Mouse (Mus musculus): Measurements from ENCODE around the gene Tada2a. TPM values are rescaled to one million over a fixed set of nuclear protein-coding genes. Genes with fewer than 3 reads are reported as not detected.

The Tada2a gene
- total and polyA plus RNA-seq, 2 experiments from 2014 or later, result 2.2 to 10.3 TPM

DNA sequence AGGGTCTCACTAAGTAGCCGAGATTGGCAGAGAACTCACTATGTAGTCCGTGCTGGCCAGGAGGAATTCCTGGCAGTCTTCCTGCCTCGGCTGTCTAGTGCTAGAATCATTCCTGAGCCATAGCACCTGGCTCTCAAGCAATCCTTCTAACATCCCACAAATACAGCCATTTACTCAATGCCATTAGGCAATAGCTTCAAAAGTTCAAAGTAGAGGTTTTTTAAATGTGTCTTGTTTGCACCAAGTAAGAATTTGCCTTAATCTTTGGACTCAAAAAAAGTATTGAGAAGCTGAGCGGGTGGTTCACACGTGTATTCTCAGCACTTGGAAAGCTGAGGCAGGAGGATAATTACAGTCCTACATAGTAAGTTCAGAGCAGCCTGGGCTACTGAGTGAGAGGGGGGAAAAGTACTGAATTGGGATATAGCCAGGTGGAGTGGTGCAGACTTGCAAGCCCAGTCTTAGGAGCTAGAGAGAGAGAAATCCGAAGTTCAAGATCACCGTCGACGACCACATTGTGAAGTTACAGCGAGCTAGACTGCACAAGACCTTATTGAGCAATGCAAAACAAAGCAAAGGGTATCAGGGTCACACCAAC, 15.9 kb upstream of the Tada2a start:
- no peak overlapping the region for H3K4me2 ChIP-seq (ENCODE audit: low read depth, low read length)
- TF ChIP-seq EP300 (IDR thresholded peaks at IDR 0.05; ENCODE audit: low read depth), result no peak
- no peak for TF ChIP-seq CTCF (IDR thresholded peaks at IDR 0.05; ENCODE audit: low read depth)
- no peaks in the 10 kb centered on the region for H3K9me3 ChIP-seq (replicated peaks; ENCODE audit: control insufficient read depth, low read length)
- DNase-seq (ENCODE audit: low spot score) (no peak), ATAC-seq (ENCODE audit: insufficient read depth, low read depth) (no peak)
- 67% methylated on average over 10 of the region's 10 CpGs for WGBS
- H3K36me3 ChIP-seq (replicated peaks; ENCODE audit: control insufficient read depth, insufficient read depth, low read length), result no peaks in the 10 kb centered on the region
- H3K9ac ChIP-seq (replicated peaks; ENCODE audit: low read depth, low read length), result no peak overlapping the region
- no peak overlapping the region for H3K4me3 ChIP-seq (ENCODE audit: low read depth, low read length)
- H3K4me1 ChIP-seq (ENCODE audit: control insufficient read depth, insufficient read depth), result no peaks in the 10 kb centered on the region
- H3K27me3 ChIP-seq (ENCODE audit: control insufficient read depth, insufficient read depth, low read length), result no peaks in the 10 kb centered on the region
- no peak overlapping the region for H3K27ac ChIP-seq (ENCODE audit: low read depth)

GRCm38 (mm10) chr11:84141752-84142151, 12.4 kb upstream of the Tada2a start:
- DNase-seq (ENCODE audit: low spot score), result no peak
- H3K27me3 ChIP-seq (ENCODE audit: control insufficient read depth, insufficient read depth, low read length), result no peaks in the 10 kb centered on the region
- H3K9me3 ChIP-seq (replicated peaks; ENCODE audit: control insufficient read depth, low read length), result no peaks in the 10 kb centered on the region
- TF ChIP-seq EP300 (IDR thresholded peaks at IDR 0.05; ENCODE audit: low read depth) (no peak), CTCF (IDR thresholded peaks at IDR 0.05; ENCODE audit: low read depth) (peak; percentile 71)
- WGBS, result 38% methylated on average over 2 of the region's 2 CpGs
- no peak overlapping the region for H3K27ac ChIP-seq (ENCODE audit: low read depth)
- no peak for ATAC-seq (ENCODE audit: insufficient read depth, low read depth)
- H3K4me1 ChIP-seq (ENCODE audit: control insufficient read depth, insufficient read depth), result no peaks in the 10 kb centered on the region
- no peak overlapping the region for H3K9ac ChIP-seq (replicated peaks; ENCODE audit: low read depth, low read length)
- H3K4me2 ChIP-seq (ENCODE audit: low read depth, low read length), result no peak overlapping the region
- H3K4me3 ChIP-seq (ENCODE audit: low read depth, low read length), result no peak overlapping the region
- H3K36me3 ChIP-seq (replicated peaks; ENCODE audit: control insufficient read depth, insufficient read depth, low read length), result no peaks in the 10 kb centered on the region

DNA sequence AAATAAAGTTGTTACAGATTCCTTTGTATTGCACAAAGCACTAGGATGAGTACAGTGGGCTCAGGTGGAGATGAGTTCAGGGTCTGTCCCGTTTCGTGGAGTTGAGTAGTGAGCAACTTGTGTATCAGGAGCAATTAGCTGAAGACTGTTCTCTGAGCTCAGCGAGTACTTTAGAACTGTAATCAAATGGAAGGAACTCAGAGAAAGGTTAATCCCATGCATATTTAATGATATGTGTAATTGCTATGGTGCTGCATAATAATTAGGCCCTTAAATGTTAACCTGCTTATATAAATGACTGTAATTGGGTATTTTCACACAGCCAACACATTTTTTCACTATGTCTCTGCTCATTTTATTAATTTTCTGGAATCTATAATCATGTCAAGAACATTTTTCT, 7.1 kb upstream of the Tada2a start:
- Histone ChIP-seq H3K9me3 (replicated peaks; ENCODE audit: control insufficient read depth, low read length) (no peaks in the 10 kb centered on the region), H3K4me2 (ENCODE audit: low read depth, low read length) (no peak overlapping the region), H3K27me3 (ENCODE audit: control insufficient read depth, insufficient read depth, low read length) (no peaks in the 10 kb centered on the region), H3K27ac (ENCODE audit: low read depth) (no peak overlapping the region), H3K4me1 (ENCODE audit: control insufficient read depth, insufficient read depth) (no peaks in the 10 kb centered on the region), H3K4me3 (ENCODE audit: low read depth, low read length) (no peak overlapping the region), H3K36me3 (replicated peaks; ENCODE audit: control insufficient read depth, insufficient read depth, low read length) (no peaks in the 10 kb centered on the region), H3K9ac (replicated peaks; ENCODE audit: low read depth, low read length) (no peak overlapping the region)
- 87% methylated on average over 3 of the region's 3 CpGs for WGBS
- no peak for TF ChIP-seq EP300 (IDR thresholded peaks at IDR 0.05; ENCODE audit: low read depth)
- DNase-seq (ENCODE audit: low spot score) (no peak), ATAC-seq (ENCODE audit: insufficient read depth, low read depth) (no peak)

DNA sequence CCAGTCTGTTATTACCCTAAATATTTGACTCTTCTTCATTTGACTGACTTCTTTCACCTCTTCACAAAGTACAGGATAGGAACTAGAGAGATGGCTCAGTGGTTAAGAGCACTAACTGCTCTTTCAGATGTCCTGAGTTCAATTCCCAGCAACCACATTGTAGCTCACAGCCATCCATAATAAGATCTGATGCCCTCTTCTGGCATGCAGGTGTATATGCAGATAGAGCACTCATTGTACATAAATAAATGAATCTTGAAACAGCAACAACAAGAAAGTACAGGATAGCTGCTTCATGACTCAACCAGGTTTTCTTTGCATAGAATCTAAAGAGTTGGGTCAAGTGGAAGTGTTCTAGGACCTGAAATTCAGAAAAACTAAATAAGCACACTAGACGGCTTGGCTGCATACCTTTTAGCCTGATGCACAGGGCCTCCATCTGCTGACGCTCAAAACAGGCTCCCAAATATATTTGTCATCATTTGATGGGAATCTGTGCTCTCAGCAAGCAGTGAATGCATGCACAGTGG, 5.0 kb upstream of the Tada2a start:
- no peak for TF ChIP-seq EP300 (IDR thresholded peaks at IDR 0.05; ENCODE audit: low read depth)
- no peak for TF ChIP-seq CTCF (IDR thresholded peaks at IDR 0.05; ENCODE audit: low read depth)
- H3K27me3 ChIP-seq (ENCODE audit: control insufficient read depth, insufficient read depth, low read length), result no peaks in the 10 kb centered on the region
- 86% methylated on average over 2 of the region's 2 CpGs for WGBS
- DNase-seq (ENCODE audit: low spot score) (no peak), ATAC-seq (ENCODE audit: insufficient read depth, low read depth) (no peak)
- no peaks in the 10 kb centered on the region for H3K4me1 ChIP-seq (ENCODE audit: control insufficient read depth, insufficient read depth)
- H3K36me3 ChIP-seq (replicated peaks; ENCODE audit: control insufficient read depth, insufficient read depth, low read length), result no peaks in the 10 kb centered on the region
- H3K9ac ChIP-seq (replicated peaks; ENCODE audit: low read depth, low read length), result no peak overlapping the region
- no peak overlapping the region for H3K27ac ChIP-seq (ENCODE audit: low read depth)
- H3K4me3 ChIP-seq (ENCODE audit: low read depth, low read length), result no peak overlapping the region
- no peaks in the 10 kb centered on the region for H3K9me3 ChIP-seq (replicated peaks; ENCODE audit: control insufficient read depth, low read length)
- H3K4me2 ChIP-seq (ENCODE audit: low read depth, low read length), result no peak overlapping the region

- ATAC-seq (ENCODE audit: insufficient read depth, low read depth) (no peak), DNase-seq (ENCODE audit: low spot score) (no peak)
- no peaks in the 10 kb centered on the region for H3K4me1 ChIP-seq (ENCODE audit: control insufficient read depth, insufficient read depth)
- H3K27ac ChIP-seq (ENCODE audit: low read depth), result no peak overlapping the region
- H3K36me3 ChIP-seq (replicated peaks; ENCODE audit: control insufficient read depth, insufficient read depth, low read length), result peaks cover 23% of the 10 kb centered on the region
- peak overlapping the region; percentile 85 for H3K4me2 ChIP-seq (ENCODE audit: low read depth, low read length)
- no peaks in the 10 kb centered on the region for H3K27me3 ChIP-seq (ENCODE audit: control insufficient read depth, insufficient read depth, low read length)
- 4% methylated on average over 11 of the region's 11 CpGs for WGBS
- H3K9ac ChIP-seq (replicated peaks; ENCODE audit: low read depth, low read length), result peak overlapping the region; percentile 85
- TF ChIP-seq EP300 (IDR thresholded peaks at IDR 0.05; ENCODE audit: low read depth) (no peak), CTCF (IDR thresholded peaks at IDR 0.05; ENCODE audit: low read depth) (no peak)
- no peaks in the 10 kb centered on the region for H3K9me3 ChIP-seq (replicated peaks; ENCODE audit: control insufficient read depth, low read length)
- peak overlapping the region; percentile 98 for H3K4me3 ChIP-seq (ENCODE audit: low read depth, low read length)
Measured at GRCm38 (mm10) chr11:84129799-84130185, 392 bp upstream of the Tada2a start.

- ATAC-seq (ENCODE audit: insufficient read depth, low read depth), result no peak
- WGBS, result 82% methylated on average over 4 of the region's 4 CpGs
- H3K4me2 ChIP-seq (ENCODE audit: low read depth, low read length), result no peak overlapping the region
Measured at GRCm38 (mm10) chr11:84127977-84128376, 1.4 kb downstream of the Tada2a start.

More at GRCm38 (mm10) chr11:84127977-84128376, 1.4 kb downstream of the Tada2a start:
- Histone ChIP-seq H3K9me3 (replicated peaks; ENCODE audit: control insufficient read depth, low read length) (no peaks in the 10 kb centered on the region), H3K27ac (ENCODE audit: low read depth) (no peak overlapping the region), H3K9ac (replicated peaks; ENCODE audit: low read depth, low read length) (no peak overlapping the region), H3K4me1 (ENCODE audit: control insufficient read depth, insufficient read depth) (no peaks in the 10 kb centered on the region), H3K36me3 (replicated peaks; ENCODE audit: control insufficient read depth, insufficient read depth, low read length) (peaks cover 28% of the 10 kb centered on the region), H3K27me3 (ENCODE audit: control insufficient read depth, insufficient read depth, low read length) (no peaks in the 10 kb centered on the region), H3K4me3 (ENCODE audit: low read depth, low read length) (no peak overlapping the region)
- TF ChIP-seq CTCF (IDR thresholded peaks at IDR 0.05; ENCODE audit: low read depth) (no peak), EP300 (IDR thresholded peaks at IDR 0.05; ENCODE audit: low read depth) (no peak)
- no peak for DNase-seq (ENCODE audit: low spot score)

All from heart, postnatal 0 days (tissue).